Mouse (Mus musculus) mouse embryonic stem cell (cell line): ENCODE measurements around the gene Npb.
"Not testable (repeated sequence)": the region's sequence is repeated elsewhere in the genome, so short reads cannot be mapped to it uniquely, and the experiment has no call there.

Source experiments
- in situ Hi-C, 2 experiments: fragments of 300-500 bp; cut with MboI; formaldehyde crosslinking; loops; 1 replicate in 1 of 2; 3 replicates in 1 of 2; pipeline ENCODE4 v1.14.3; 2019 to 2020; ENCODE audit warnings: low sequenced_read_pairs in 2 of 2, low pct_unique_long_range_greater_than_20kb in 1 of 2, mixed read lengths in 1 of 2; ENCODE audit not compliant: unreplicated experiment in 1 of 2

Gene Npb

GRCm38 (mm10) chr11:120608241-120609034, at the start of gene Npb:
Gene Npb, plus strand, starts transcription at chr11:120608477.
- in situ Hi-C loops, result no loop called here

DNA sequence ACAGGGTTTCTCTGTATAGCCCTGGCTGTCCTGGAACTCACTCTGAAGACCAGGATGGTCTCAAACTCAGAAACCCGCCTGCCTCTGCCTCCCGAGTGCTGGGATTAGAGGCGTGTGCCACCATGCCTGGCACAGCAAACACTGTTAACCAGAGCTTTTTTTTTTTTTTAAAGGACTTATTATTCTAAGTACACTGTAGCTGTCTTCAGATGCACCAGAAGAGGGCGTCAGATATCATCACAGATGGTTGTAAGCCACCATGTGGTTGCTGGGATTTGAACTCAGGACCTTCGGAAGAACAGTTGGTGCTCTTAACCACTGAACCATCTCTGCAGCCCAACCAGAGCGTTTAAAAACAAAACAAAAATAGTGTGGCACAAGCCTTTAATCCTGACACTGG, 49.4 kb upstream of the Npb start:
- in situ Hi-C loops, result not testable (repeated sequence)

DNA sequence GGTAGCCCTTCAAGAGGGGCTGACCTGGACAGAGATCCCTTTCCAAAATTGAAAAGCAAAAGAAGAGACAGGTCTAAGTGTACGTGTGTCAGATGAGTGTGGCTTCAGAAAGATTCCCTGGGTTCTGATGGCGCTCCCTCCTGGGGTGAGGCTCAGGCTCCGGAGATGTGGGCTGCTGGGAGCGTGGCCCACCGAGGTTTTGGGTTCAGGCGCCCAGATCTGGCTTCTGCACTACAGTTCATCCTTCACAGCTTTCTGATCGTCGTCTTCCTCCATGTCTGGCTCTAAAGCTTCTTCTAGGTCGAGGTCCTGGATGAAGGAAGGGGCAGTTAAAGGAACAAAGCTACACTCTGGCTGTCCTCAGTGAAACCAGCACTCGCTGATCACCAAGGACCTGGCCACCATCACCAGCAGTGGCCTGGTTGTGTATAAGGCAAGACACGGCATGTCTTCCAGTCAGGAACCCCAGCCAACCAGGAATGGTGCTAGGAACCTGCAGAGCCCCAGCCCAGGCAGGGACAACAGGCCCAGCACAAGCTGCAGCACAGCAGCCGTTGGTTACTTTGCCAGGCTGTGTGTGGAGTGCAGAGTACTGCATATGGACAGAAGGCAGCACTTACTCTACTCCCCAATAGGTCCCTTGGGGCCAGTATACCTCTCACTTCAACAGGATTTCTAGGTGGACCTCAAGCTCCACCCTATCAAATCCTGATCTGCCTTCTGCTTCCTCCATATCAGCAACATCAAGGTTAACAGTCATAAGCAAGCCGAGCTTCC, 47.1 kb upstream of the Npb start:
- in situ Hi-C loops, result loop anchor here in 1 of 2 experiments (5.0 kb wide), 1 partner anchor 44 kb away; no protein-coding TSS in a partner anchor

DNA sequence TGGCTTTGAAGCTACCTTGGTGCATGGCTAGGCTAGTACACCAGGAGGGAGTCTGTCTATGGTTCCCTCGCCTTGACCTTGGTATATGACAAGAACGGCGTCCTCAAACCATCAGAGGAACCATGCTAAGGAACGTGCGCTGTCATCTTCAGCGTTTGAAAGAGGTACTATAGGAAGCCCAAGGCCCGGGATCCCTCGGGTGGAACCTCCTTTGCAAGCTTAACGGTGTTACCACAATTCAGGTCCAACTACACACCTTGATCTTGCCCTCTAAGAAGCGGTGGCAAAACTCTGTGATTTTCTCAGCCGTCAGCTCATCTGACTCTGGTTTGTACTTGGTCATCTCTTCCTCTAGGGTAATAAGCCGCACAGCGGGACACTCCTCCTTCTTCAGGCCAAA, 45.3 kb upstream of the Npb start:
- in situ Hi-C loops, result loop anchor here in 1 of 2 experiments (5.0 kb wide), 1 partner anchor 46 kb away; no protein-coding TSS in a partner anchor

DNA sequence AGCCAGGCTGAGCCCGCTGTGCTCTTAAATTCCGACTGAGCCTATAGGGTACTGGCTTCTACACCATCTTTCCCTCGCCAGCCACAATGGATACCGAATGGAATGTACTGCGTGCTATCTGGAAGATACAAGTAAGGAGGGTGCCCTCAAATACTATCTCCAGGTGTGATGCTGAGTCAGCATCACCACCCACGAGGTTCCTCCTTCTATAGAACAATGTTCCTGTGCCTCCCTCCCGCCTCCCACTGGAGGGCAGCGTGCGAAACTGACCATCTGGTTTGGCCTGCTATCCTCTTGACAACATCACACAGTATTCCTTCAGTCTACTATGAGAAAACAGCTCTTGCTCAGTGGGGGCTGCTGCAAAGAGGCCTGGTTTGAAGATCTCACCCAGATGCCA, 43.2 kb upstream of the Npb start:
- in situ Hi-C loops, result no loop called here

GRCm38 (mm10) chr11:120568324-120568723, 40.0 kb upstream of the Npb start:
- in situ Hi-C loops, result no loop called here

- in situ Hi-C loops, result no loop called here
Observed at GRCm38 (mm10) chr11:120571122-120571521, 37.2 kb upstream of the Npb start.

DNA sequence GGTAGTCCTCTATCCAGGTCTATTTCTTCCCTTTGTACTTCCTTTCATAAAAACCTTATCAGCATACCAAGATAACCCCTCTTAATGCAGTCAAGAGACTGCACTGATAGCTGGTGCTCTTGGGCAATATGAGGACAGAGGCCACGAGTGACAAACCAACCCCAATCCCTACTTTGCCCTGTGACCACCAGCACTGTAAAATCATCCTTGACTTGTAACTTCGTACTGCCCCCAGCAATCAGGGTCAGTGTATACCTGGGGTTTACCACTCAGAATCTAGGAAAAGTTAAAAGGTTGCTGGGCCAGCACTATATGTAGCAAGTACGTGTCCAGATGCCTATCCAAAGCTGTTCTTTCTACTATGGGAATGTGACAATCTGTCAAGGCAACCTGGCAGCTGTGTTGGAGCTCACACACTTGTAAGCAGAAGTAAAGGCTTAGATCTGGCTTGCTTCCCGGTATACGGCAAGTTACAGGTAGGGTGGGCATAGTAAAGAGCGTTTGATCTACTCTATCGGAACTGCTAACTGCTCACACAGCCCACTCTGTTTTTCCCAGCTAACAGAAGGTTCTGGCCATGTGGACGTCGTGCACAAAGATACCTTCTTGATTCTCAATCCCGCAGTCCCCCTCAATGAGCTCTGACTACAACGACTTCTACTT, 36.4 kb upstream of the Npb start:
- in situ Hi-C loops, result no loop called here

DNA sequence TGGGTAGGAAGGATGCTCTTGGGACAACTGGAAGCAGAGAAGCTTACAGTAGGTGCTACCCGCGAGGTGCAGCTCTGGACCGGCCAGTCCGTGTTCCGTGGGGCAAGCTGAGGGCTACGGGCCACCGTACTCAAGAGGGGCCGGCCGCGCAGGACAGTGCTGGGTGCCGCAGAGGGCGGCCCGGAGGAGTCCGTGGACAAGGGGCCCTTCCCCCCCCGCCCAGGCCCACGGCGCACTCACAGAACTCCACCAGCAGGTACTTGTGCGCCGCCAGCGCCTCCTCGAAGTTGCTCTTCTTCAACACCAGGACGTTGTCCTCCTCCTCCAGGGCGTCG, 35.9 kb upstream of the Npb start:
- in situ Hi-C loops, result no loop called here

DNA sequence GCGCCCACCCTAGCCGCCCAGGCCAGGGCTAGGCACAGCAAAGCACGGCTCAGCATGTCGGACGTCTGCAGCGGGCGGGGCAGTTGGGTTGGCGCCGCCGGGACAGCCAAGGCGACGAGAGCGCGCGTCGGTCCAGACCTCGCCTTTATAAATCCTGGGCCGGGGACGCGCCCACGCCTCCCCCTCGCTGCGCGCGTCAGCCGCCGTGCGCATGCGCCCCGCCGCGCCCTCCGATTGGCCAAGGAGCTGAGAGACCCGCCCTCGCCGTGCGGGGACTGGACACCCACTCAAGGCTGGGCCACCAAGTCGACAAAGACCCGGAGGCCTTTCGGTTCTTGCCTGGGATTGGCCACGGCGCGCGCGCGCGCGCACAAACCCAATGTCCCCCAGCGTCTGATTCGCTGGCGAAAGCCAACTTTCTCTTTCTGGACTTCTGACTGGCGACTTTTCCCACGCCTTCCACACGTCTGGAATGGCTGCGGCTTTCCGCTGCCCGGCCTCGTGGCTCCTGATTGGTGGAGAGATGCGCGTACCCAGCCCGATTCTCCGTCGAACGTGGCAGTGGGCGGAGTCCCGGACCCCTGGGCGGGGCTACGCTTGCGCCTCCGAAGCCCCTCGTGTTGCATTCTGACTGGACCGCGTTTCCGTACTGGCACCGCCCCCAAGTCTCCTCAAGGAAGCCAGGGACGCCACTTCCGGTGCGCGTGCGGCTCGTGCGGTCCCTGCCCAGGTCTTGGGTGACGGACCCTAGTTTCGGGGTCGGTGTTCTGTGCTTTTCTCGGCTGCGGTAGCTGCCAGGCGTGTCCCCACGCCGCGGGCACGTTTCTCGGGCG, 35.3 kb upstream of the Npb start, which contains the start of gene P4hb:
Gene P4hb, minus strand, starts transcription at position 502 of the 833 bp plus-strand sequence.
- in situ Hi-C loops, result no loop called here

GRCm38 (mm10) chr11:120573585-120574277, 34.5 kb upstream of the Npb start:
- in situ Hi-C loops, result no loop called here

DNA sequence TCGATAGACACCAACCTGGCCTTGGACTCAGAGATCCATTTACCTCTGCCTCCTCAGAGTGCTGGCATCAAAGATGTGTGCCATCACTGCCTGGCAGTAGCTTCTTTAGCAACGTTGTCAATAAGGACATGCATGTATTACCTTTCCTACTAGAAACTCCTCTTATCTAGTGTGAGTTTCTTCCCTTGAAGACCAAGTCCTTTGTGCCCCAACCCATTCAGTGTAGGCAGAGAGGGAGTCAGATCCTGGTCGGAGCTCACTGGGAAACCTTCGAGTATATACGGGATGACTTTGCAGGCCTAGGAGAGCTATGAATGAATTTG, 34.0 kb upstream of the Npb start:
- in situ Hi-C loops, result no loop called here

DNA sequence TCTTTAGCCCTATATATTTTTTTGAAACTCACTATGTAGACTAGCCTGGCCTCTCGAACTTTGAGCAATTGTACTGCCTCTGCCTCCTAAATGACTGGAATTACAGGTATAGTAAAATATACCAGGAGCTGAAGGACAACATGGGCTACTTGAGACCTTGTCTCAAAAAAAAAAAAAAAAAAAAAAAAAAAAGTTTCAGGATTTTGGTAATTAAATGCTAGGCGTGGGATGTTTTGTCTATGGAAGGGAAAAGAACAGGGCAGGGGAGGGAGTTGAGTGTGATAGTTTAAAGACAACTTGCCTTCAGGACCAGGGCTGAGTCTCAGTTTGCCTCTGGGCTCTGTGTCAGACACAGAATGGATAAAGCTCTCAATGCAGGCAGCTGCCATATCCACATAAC, 33.2 kb upstream of the Npb start:
- in situ Hi-C loops, result no loop called here

- in situ Hi-C loops, result no loop called here
Observed at GRCm38 (mm10) chr11:120575940-120576339, 32.3 kb upstream of the Npb start.

DNA sequence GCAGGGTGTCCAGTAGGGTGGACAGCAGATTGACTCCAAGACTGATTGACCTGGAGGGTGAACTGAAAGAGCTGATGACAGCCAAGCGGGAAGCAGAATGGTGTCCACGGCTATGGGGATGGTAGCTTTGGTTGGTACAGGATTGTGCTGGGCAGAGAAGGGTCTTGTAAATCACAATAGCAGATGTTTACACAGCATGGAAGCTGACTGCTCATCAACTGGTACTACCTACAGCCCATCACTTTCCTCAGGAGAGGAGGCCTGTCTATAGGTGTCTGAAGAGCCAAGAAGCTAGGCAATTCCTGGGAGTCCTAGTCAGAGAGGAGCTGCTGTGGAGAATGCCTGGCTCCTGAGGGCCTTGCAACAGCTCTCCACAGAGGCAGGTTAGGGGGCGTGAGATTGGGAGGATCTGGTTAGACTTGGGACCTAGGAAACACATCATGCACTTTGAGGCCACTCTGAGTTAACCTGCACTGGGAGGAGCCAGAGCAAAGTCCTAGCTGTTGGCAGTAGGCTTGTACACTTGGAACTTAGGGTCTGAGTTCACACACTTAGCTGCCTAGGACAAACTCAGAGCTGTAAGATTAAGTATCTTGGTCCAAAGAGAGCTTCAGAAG, 31.8 kb upstream of the Npb start:
- in situ Hi-C loops, result no loop called here

DNA sequence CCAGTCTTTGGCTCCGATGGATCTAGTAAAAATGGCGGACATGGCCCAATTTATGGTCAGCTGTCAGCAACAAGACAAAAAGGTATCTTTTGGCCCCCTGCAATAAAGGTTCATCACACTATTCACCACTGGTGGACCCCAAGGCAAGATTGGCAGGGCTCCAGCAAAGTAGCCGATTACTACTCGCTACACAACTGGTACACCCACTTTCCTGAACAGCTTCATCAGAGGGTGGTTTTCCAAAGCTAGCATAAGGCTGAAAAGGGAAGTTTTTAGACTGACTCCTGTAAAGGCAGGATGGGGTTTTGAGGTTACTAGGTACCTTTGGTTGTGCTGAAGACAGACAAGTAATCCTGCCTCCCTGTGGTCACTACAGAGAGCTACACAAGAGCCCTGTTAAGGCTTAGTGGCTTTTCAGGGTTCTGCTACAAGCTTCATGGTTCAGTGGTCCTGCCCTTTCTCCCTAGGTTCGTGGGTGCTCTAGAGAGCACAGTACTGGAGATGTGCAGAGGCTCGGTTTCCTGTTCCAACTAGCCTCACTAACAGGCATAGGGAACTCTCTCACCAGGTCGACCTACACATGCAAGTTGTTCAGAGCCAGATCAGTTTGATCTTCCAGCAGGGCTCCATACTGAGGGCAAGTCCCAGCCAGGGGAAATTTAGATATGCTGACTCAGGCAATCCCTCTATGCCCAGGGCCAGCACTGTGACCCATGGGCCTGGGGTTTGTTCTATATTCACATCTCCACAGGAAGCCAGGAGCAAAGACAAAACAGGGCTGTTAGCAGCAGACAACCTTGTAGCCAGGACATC, 30.9 kb upstream of the Npb start:
- in situ Hi-C loops, result no loop called here
